Mouse (Mus musculus) stomach, embryonic 15.5 days (tissue): ENCODE measurements at regions not wholly inside any gene's neighbourhood (a gene's known extent, or its start where the extent isn't known, plus 50 kb on each side); places are given as distances from the start of the nearest gene placed in this dataset.
"Not testable (repeated sequence)": the region's sequence is repeated elsewhere in the genome, so short reads cannot be mapped to it uniquely, and the experiment has no call there.

ENCODE experiments used
- ATAC-seq: fragments of 200-750 bp; cut with Nextera tagmentation; 2 replicates; pipeline ENCODE4 v1.8.0; 2017; ENCODE audit warnings: low read depth, moderate number of reproducible peaks, moderate TSS enrichment; ENCODE audit not compliant: insufficient read depth, low FRiP score
- H3K27ac ChIP-seq: fragments of 300-500 bp; sonication (generic); 2 replicates; pipeline ENCODE4 v1.5.1; 2015; ENCODE audit warnings: mild to moderate bottlenecking, inconsistent platforms
- H3K27me3 ChIP-seq: fragments of 300-500 bp; sonication (generic); replicated peaks from 2 replicates; pipeline ENCODE4 v1.6.1; 2015; ENCODE audit warnings: inconsistent platforms
- H3K36me3 ChIP-seq: fragments of 300-500 bp; sonication (generic); 2 replicates; pipeline ENCODE4 v1.6.1; 2015; ENCODE audit warnings: inconsistent platforms
- H3K4me1 ChIP-seq: fragments of 300-500 bp; sonication (generic); 2 replicates; pipeline ENCODE4 v1.6.1; 2015; ENCODE audit warnings: inconsistent platforms
- H3K4me2 ChIP-seq: fragments of 300-500 bp; sonication (generic); 2 replicates; pipeline ENCODE4 v1.6.1; 2015; ENCODE audit warnings: mild to moderate bottlenecking, inconsistent platforms
- H3K4me3 ChIP-seq: fragments of 300-500 bp; sonication (generic); replicated peaks from 2 replicates; pipeline ENCODE4 v1.5.1; 2015; ENCODE audit warnings: inconsistent platforms
- H3K9ac ChIP-seq: fragments of 300-500 bp; sonication (generic); 2 replicates; pipeline ENCODE4 v1.6.1; 2015; ENCODE audit warnings: inconsistent platforms
- H3K9me3 ChIP-seq: fragments of 300-500 bp; sonication (generic); 2 replicates; pipeline ENCODE4 v1.6.1; 2016; ENCODE audit warnings: inconsistent platforms
- WGBS: fragments of 180-500 bp; shearing (Covaris S2); methylation state at CpG from one replicate; pipeline ENCODE4 v1.1.7; 2015; 5-methylcytosine and 5-hydroxymethylcytosine counted together

GRCm38 (mm10) chr4:146263038-146263685 is 106.5 kb downstream of the Zfp600 start:
- peak; percentile 83 for ATAC-seq
- not testable (repeated sequence) for H3K27ac ChIP-seq, H3K36me3 ChIP-seq, H3K4me1 ChIP-seq, H3K9ac ChIP-seq, H3K9me3 ChIP-seq, H3K27me3 ChIP-seq
- peak overlapping the region; percentile 31 for H3K4me3 ChIP-seq
- WGBS = 9% methylated on average over 50 of the region's 51 CpGs
- peak overlapping the region; percentile 49 for H3K4me2 ChIP-seq

DNA sequence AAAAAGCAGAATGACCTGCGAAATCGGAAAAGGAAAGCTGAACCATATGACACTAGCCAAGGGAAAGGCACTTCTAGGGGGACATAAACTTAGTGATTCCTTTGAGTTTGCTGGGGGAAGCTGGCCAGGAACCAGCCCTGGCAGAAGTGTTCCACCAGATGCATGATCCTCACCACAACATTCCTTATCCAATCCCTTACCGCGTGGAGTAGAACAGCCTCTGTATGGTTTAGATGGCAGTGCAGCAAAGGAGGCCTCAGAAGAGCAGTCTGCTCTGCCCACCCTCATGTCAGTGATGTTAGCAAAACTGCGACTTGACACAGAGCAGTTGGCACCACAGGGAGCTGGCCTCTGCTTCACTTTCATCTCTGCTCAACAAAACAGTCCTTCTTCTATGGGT is 107.2 kb downstream of the Zfp600 start:
- H3K4me1 ChIP-seq, H3K9me3 ChIP-seq, H3K4me3 ChIP-seq, H3K4me2 ChIP-seq, ATAC-seq, H3K27me3 ChIP-seq, H3K36me3 ChIP-seq, H3K27ac ChIP-seq, H3K9ac ChIP-seq: not testable (repeated sequence)
- WGBS = 68% methylated on average over 4 of the region's 5 CpGs

GRCm38 (mm10) chr4:146270119-146270747 is 113.6 kb downstream of the Zfp600 start:
- WGBS = no CpG with 5 or more reads among the region's 14 CpGs
- not testable (repeated sequence) for H3K27me3 ChIP-seq, ATAC-seq

More at GRCm38 (mm10) chr4:146270119-146270747, 113.6 kb downstream of the Zfp600 start:
- not testable (repeated sequence) for H3K36me3 ChIP-seq, H3K9ac ChIP-seq, H3K27ac ChIP-seq, H3K4me1 ChIP-seq, H3K4me3 ChIP-seq, H3K4me2 ChIP-seq, H3K9me3 ChIP-seq
